Mouse (Mus musculus) testis, adult 2 months (tissue): ENCODE measurements at regions not wholly inside any gene's neighbourhood (a gene's known extent, or its start where the extent isn't known, plus 50 kb on each side); places are given as distances from the start of the nearest gene placed in this dataset.

Source experiments
- CTCF ChIP-seq: fragments of 200-500 bp; IDR thresholded peaks from 2 replicates; pipeline ENCODE4 v1.5.1; 2012; ENCODE audit warnings: low read depth, mild to moderate bottlenecking, inconsistent platforms, low read length, moderate library complexity; ENCODE audit not compliant: control insufficient read depth, insufficient read depth, insufficient replicate concordance
- POLR2A ChIP-seq: fragments of 200-500 bp; IDR thresholded peaks from 2 replicates; pipeline ENCODE4 v1.6.1; 2012; ENCODE audit warnings: low read depth, mild to moderate bottlenecking, inconsistent platforms, low read length, moderate library complexity; ENCODE audit not compliant: control insufficient read depth

- TF ChIP-seq POLR2A: no peak
- TF ChIP-seq CTCF: no peak
Measured at GRCm38 (mm10) chr13:71104419-71105228, 263.0 kb upstream of the Adamts16 start.
